Mouse (Mus musculus) stomach, postnatal 0 days (tissue): ENCODE measurements at regions not wholly inside any gene's neighbourhood (a gene's known extent, or its start where the extent isn't known, plus 50 kb on each side); places are given as distances from the start of the nearest gene placed in this dataset.

Experiments used
- CTCF ChIP-seq: IDR thresholded peaks from 2 replicates; pipeline ENCODE4 v1.5.1; 2016; ENCODE audit warnings: antibody characterized with exemption, low read depth, mild to moderate bottlenecking, moderate library complexity
- EP300 ChIP-seq: optimal IDR thresholded peaks from 2 replicates; pipeline ENCODE3; 2016; ENCODE audit warnings: antibody characterized with exemption

DNA sequence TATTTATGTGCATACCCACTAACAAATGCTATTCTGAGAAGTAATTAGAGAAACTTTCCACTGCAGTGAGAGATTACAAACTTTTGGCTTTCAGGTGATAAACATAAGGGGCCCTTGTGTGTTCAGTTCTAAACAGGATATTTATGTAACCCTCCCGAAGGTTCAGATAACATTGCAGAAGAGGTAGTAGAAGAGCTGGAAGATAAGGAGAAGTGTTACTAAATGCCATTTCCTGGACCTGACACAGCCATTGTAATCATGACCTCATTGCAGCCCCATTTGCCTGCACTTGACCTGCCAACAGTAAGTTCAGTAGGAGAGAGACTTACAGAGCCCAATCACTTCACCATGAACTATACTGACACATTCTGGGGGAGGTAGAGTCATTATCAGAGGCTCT lies 405.6 kb downstream of the Sqor start:
- TF ChIP-seq CTCF: no peak
- no peak for TF ChIP-seq EP300
